Mouse (Mus musculus): Measurements from ENCODE around the gene Slc38a7.

DNA sequence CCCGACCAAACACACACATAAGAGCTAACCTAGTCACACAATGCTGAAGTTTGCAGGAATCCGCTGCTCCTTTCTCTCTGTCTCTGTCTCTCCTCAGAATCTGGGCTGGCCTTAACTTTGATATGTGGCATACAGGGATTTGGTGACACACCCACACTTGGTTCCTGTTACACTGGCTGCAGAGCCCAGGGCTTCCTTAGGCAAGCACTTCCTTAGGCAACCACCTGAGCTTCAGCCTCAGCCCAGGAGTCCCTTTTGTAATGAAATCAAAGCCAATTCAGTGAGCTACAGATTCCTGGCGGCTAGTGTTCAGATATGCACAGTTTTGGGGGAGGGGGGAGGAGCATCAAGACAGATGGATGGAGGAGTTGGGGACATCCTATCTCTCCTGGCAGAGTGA, 35.7 kb downstream of the Slc38a7 start:
- TF ChIP-seq CTCF (IDR thresholded peaks at IDR 0.05; ENCODE audit: borderline replicate concordance, insufficient read depth, low read depth, low read length) (no peak), POLR2A (IDR thresholded peaks at IDR 0.05; ENCODE audit: borderline replicate concordance, insufficient read depth, low read length) (no peak)

Data from cerebellum, adult 2 months (tissue).